Mouse (Mus musculus) liver, adult 2 months (tissue): ENCODE measurements around the gene Ptpn14.

Experiments
- CTCF ChIP-seq: fragments of 200-500 bp; IDR thresholded peaks from 2 replicates; pipeline ENCODE4 v1.5.1; 2011; ENCODE audit warnings: low read depth, low read length, control low read depth
- POLR2A ChIP-seq: fragments of 200-500 bp; IDR thresholded peaks from 2 replicates; pipeline ENCODE4 v1.6.1; 2011; ENCODE audit warnings: low read length, control low read depth; ENCODE audit not compliant: insufficient read depth; ENCODE audit errors: extremely low read depth

DNA sequence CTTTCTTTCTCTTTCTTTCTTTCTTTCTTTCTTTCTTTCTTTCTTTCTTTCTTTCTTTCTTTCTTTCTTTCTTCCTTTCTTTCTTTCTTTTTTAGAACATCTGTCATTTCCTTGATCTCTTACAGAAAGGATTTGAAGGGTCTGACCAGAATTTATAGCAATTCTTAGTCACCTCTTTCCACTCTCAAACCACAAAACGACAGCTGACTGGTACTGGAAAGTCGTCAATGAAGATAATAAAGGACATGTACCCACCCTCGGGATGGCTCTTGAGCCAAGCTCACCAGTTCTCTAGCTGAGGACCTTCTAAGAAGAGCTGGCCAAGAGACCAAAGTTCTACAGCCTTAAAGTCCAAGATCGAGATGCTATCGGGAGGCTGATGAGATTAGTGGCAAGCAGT is 9.5 kb upstream of the Ptpn14 start:
- TF ChIP-seq CTCF: no peak
- TF ChIP-seq POLR2A: no peak
